Mouse (Mus musculus): ENCODE data around the gene Bcan. TPM values are rescaled to one million over a fixed set of nuclear protein-coding genes. Genes with fewer than 3 reads are reported as not detected.

Bcan gene
- polyA plus RNA-seq (2011; ENCODE audit: insufficient read depth, insufficient read length, low read depth, missing spikeins), result 1.1 TPM in 2 replicates

DNA sequence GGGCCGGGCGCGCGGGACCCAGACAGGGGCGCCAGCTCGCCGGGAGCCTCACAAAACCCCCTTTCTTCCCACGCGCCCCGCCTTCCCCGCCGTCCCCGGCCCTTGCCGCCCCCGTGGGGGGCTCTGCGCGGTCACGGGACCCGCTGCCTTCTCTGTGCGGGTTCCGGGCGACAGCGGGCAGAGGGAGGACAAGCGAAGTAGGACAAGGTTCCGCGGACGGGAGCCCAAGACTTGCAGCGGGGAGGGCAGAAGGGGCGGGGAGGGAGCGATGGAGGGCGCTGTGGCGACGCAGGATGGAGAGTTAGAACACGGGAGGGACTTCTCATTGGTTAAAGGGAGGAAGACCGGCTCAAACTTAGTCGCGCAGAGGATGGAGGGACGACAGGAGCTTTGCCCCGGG is at the start of gene Bcan:
Bcan (minus strand) TSS at position 50 of the 400 bp plus-strand sequence.
- peak within 1 kb of the TSS; percentile 53 for H3K9ac ChIP-seq (ENCODE audit: low read depth, poor library complexity, severe bottlenecking)
- peaks cover 16% of the 10 kb centered on the region for H3K27me3 ChIP-seq (ENCODE audit: control insufficient read depth, insufficient read depth, low read length, poor library complexity, severe bottlenecking)
- no peak within 1 kb of the TSS for H3K27ac ChIP-seq (ENCODE audit: insufficient read depth, low read length)
- no peaks in the 10 kb centered on the region for H3K36me3 ChIP-seq (ENCODE audit: control insufficient read depth, insufficient read depth, low read length, poor library complexity, severe bottlenecking)
- TF ChIP-seq CTCF (IDR thresholded peaks at IDR 0.05; ENCODE audit: low read depth, low read length) (peak; percentile 36), EP300 (IDR thresholded peaks at IDR 0.05; ENCODE audit: insufficient read depth, low read depth, low read length) (no peak)
- peak within 1 kb of the TSS; percentile 64 for H3K4me3 ChIP-seq (ENCODE audit: low read depth, low read length)
- H3K9me3 ChIP-seq (replicated peaks; ENCODE audit: control insufficient read depth, insufficient read depth, low read length, poor library complexity, severe bottlenecking), result no peaks in the 10 kb centered on the region
- peaks cover 1% of the 10 kb centered on the region for H3K4me1 ChIP-seq (ENCODE audit: control insufficient read depth, insufficient read depth, low read length)

GRCm38 (mm10) chr3:88049532-88049931 is 49.5 kb upstream of the Bcan start:
- Histone ChIP-seq H3K9ac (ENCODE audit: low read depth, poor library complexity, severe bottlenecking) (no peak overlapping the region), H3K36me3 (ENCODE audit: control insufficient read depth, insufficient read depth, low read length, poor library complexity, severe bottlenecking) (peaks cover 16% of the 10 kb centered on the region; the same call in 1 of the 2 replicates), H3K27ac (ENCODE audit: insufficient read depth, low read length) (no peak overlapping the region), H3K27me3 (ENCODE audit: control insufficient read depth, insufficient read depth, low read length, poor library complexity, severe bottlenecking) (no peaks in the 10 kb centered on the region), H3K4me1 (ENCODE audit: control insufficient read depth, insufficient read depth, low read length) (no peaks in the 10 kb centered on the region), H3K9me3 (replicated peaks; ENCODE audit: control insufficient read depth, insufficient read depth, low read length, poor library complexity, severe bottlenecking) (no peaks in the 10 kb centered on the region), H3K4me3 (ENCODE audit: low read depth, low read length) (no peak overlapping the region)
- TF ChIP-seq CTCF (IDR thresholded peaks at IDR 0.05; ENCODE audit: low read depth, low read length) (no peak), POLR2A (IDR thresholded peaks at IDR 0.05; ENCODE audit: insufficient read depth, low read length) (no peak), EP300 (IDR thresholded peaks at IDR 0.05; ENCODE audit: insufficient read depth, low read depth, low read length) (no peak)

- no peaks in the 10 kb centered on the region for H3K4me1 ChIP-seq (ENCODE audit: control insufficient read depth, insufficient read depth, low read length)
- no peaks in the 10 kb centered on the region for H3K9me3 ChIP-seq (replicated peaks; ENCODE audit: control insufficient read depth, insufficient read depth, low read length, poor library complexity, severe bottlenecking)
- peak within 1 kb of the TSS; percentile 93 for H3K4me3 ChIP-seq (ENCODE audit: low read depth, low read length)
- no peaks in the 10 kb centered on the region for H3K27me3 ChIP-seq (ENCODE audit: control insufficient read depth, insufficient read depth, low read length, poor library complexity, severe bottlenecking)
- peak within 1 kb of the TSS; percentile 60 for H3K9ac ChIP-seq (ENCODE audit: low read depth, poor library complexity, severe bottlenecking)
- TF ChIP-seq EP300 (IDR thresholded peaks at IDR 0.05; ENCODE audit: insufficient read depth, low read depth, low read length) (peak; percentile 33; the same call in 1 of the 2 replicates), CTCF (IDR thresholded peaks at IDR 0.05; ENCODE audit: low read depth, low read length) (no peak), POLR2A (IDR thresholded peaks at IDR 0.05; ENCODE audit: insufficient read depth, low read length) (peak; percentile 53)
- no peak within 1 kb of the TSS for H3K27ac ChIP-seq (ENCODE audit: insufficient read depth, low read length)
- H3K36me3 ChIP-seq (ENCODE audit: control insufficient read depth, insufficient read depth, low read length, poor library complexity, severe bottlenecking), result no peaks in the 10 kb centered on the region
These were observed 42.8 kb upstream of the Bcan start, which contains the start of gene Gpatch4 for GRCm38 (mm10) chr3:88042661-88043421. Gpatch4 (plus strand) TSS chr3:88043108.

DNA sequence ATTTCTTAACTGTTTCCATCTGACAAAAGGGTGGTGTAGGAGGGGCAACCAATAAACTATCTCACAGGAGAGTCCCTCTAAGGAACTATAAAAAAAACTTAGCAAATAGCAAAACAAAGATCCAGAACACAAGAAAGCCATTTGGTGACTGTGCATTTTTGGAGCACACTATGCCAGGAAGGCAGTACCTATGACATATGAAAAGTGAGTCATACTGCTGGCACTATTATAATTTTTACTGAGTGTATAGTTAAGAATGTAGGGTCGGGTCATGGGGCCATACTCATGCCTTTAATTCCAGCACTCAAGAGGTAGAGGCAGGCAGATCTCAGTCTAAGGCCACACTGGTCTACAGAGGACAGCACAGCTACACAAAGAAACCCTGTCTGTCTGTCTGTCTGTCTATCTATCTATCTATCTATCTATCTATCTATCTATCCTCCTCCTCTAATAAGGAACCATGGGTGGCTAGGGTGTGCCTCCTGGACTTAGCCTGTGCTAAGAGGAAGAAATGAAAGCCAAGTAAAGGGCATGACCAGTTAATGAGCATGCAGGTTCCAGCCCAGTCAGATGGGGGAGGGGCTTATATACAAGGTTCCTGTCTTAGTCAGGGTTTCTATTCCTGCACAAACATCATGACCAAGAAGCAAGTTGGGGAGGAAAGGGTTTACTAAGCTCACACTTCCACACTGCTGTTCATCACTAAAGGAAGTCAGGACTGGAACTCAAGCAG is 35.7 kb upstream of the Bcan start:
- no peaks in the 10 kb centered on the region for H3K36me3 ChIP-seq (ENCODE audit: control insufficient read depth, insufficient read depth, low read length, poor library complexity, severe bottlenecking)
- no peak overlapping the region for H3K9ac ChIP-seq (ENCODE audit: low read depth, poor library complexity, severe bottlenecking)
- H3K27ac ChIP-seq (ENCODE audit: insufficient read depth, low read length), result no peak overlapping the region
- TF ChIP-seq EP300 (IDR thresholded peaks at IDR 0.05; ENCODE audit: insufficient read depth, low read depth, low read length), result no peak
- TF ChIP-seq POLR2A (IDR thresholded peaks at IDR 0.05; ENCODE audit: insufficient read depth, low read length), result no peak
- TF ChIP-seq CTCF (IDR thresholded peaks at IDR 0.05; ENCODE audit: low read depth, low read length), result no peak
- no peaks in the 10 kb centered on the region; the same call in 1 of the 2 replicates for H3K9me3 ChIP-seq (replicated peaks; ENCODE audit: control insufficient read depth, insufficient read depth, low read length, poor library complexity, severe bottlenecking)
- no peaks in the 10 kb centered on the region for H3K27me3 ChIP-seq (ENCODE audit: control insufficient read depth, insufficient read depth, low read length, poor library complexity, severe bottlenecking)
- no peak overlapping the region for H3K4me3 ChIP-seq (ENCODE audit: low read depth, low read length)
- peaks cover 3% of the 10 kb centered on the region for H3K4me1 ChIP-seq (ENCODE audit: control insufficient read depth, insufficient read depth, low read length)

DNA sequence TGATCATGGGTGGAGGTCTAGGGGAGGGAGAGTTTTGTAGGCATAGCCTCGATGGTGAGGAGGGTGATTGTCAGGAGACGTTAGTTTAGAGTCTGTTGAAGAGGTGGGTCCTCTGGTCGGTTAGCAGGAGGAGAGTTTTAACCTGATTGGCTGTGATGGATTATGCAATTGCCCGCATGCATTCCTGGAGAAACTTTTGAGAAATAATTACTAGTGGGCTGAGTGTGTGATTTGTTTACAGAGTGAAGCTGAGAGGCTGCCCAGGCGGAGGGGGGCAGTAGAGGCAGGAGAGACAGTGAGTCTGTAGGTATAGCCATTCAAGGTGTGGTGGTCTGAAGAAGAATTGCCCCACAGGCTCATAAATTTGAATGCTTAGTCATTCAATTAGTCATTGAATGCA is 33.5 kb upstream of the Bcan start:
- H3K27ac ChIP-seq (ENCODE audit: insufficient read depth, low read length), result no peak overlapping the region

More for the DNA sequence above, 33.5 kb upstream of the Bcan start:
- H3K9me3 ChIP-seq (replicated peaks; ENCODE audit: control insufficient read depth, insufficient read depth, low read length, poor library complexity, severe bottlenecking), result no peaks in the 10 kb centered on the region; the same call in 1 of the 2 replicates
- no peak overlapping the region for H3K4me3 ChIP-seq (ENCODE audit: low read depth, low read length)
- no peaks in the 10 kb centered on the region for H3K36me3 ChIP-seq (ENCODE audit: control insufficient read depth, insufficient read depth, low read length, poor library complexity, severe bottlenecking)
- no peaks in the 10 kb centered on the region for H3K27me3 ChIP-seq (ENCODE audit: control insufficient read depth, insufficient read depth, low read length, poor library complexity, severe bottlenecking)
- H3K9ac ChIP-seq (ENCODE audit: low read depth, poor library complexity, severe bottlenecking), result no peak overlapping the region
- TF ChIP-seq CTCF (IDR thresholded peaks at IDR 0.05; ENCODE audit: low read depth, low read length) (no peak), POLR2A (IDR thresholded peaks at IDR 0.05; ENCODE audit: insufficient read depth, low read length) (no peak), EP300 (IDR thresholded peaks at IDR 0.05; ENCODE audit: insufficient read depth, low read depth, low read length) (no peak)
- peaks cover 3% of the 10 kb centered on the region for H3K4me1 ChIP-seq (ENCODE audit: control insufficient read depth, insufficient read depth, low read length)
